Mouse (Mus musculus) heart, embryonic 12.5 days (tissue): ENCODE measurements around the gene Smchd1. TPM values are rescaled to one million over a fixed set of nuclear protein-coding genes. Genes with fewer than 3 reads are reported as not detected.
"Not testable (repeated sequence)": the region's sequence is repeated elsewhere in the genome, so short reads cannot be mapped to it uniquely, and the experiment has no call there.

Source experiments
- ATAC-seq: fragments of 200-750 bp; cut with Nextera tagmentation; 2 replicates; pipeline ENCODE4 v1.8.0; 2017; ENCODE audit warnings: moderate TSS enrichment, moderate library complexity; ENCODE audit not compliant: insufficient number of reproducible peaks, low FRiP score
- H3K27ac ChIP-seq: fragments of 300-500 bp; sonication (generic); 2 replicates; pipeline ENCODE4 v1.5.1; 2016; ENCODE audit warnings: mild to moderate bottlenecking, moderate library complexity; ENCODE audit not compliant: poor library complexity, severe bottlenecking
- H3K27me3 ChIP-seq: fragments of 300-500 bp; sonication (generic); replicated peaks from 2 replicates; pipeline ENCODE4 v1.6.1; 2016; ENCODE audit warnings: mild to moderate bottlenecking, moderate library complexity
- H3K36me3 ChIP-seq: fragments of 300-500 bp; sonication (generic); 2 replicates; pipeline ENCODE4 v1.6.1; 2016; ENCODE audit warnings: mild to moderate bottlenecking, moderate library complexity
- H3K4me1 ChIP-seq: fragments of 300-500 bp; sonication (generic); replicated peaks from 2 replicates; pipeline ENCODE4 v1.6.1; 2016; ENCODE audit warnings: mild to moderate bottlenecking
- H3K4me2 ChIP-seq: fragments of 300-500 bp; sonication (generic); 2 replicates; pipeline ENCODE4 v1.6.1; 2016; ENCODE audit warnings: mild to moderate bottlenecking, moderate library complexity
- H3K4me3 ChIP-seq: fragments of 300-500 bp; sonication (generic); 2 replicates; pipeline ENCODE4 v1.5.1; 2016; ENCODE audit warnings: mild to moderate bottlenecking
- H3K9ac ChIP-seq: fragments of 300-500 bp; sonication (generic); 2 replicates; pipeline ENCODE4 v1.6.1; 2016; ENCODE audit warnings: mild to moderate bottlenecking, moderate library complexity
- H3K9me3 ChIP-seq: fragments of 300-500 bp; sonication (generic); replicated peaks from 2 replicates; pipeline ENCODE4 v1.6.1; 2016; ENCODE audit warnings: mild to moderate bottlenecking, moderate library complexity
- WGBS: fragments of 180-500 bp; shearing (Covaris S2); methylation state at CpG from one replicate; pipeline ENCODE4 v1.1.7; 2016; 5-methylcytosine and 5-hydroxymethylcytosine counted together
- polyA plus RNA-seq: library from polyadenylated mRNA; unstranded; fragments of >200 nt; fragmentation: Nextera tagmentation; extraction: Ambion mirVana; gene quantifications from 2 replicates; pipeline ENCODE4 v1.2.1, GENCODE M21; 2016

The Smchd1 gene
- polyA plus RNA-seq, 1 experiment from 2014 or later = 46.0 TPM

DNA sequence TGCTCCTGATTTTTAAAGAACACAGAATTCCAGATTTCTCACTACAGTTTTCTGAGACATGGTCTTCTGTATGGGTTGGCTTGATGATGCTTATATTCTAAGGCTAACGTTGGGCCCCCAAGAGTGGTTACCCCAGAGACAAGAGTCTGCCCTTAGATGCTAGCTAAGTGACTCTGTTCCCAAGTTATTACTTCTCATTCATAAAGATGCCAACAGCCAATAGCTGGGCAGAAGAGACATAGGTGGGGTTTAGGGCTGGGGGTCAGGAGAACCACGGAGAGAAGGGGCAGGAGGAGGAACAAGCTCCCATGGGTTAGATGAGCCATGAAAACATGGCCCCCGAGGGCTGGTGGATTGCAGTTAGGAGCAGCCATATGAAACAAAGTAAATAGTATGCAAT lies 133.1 kb downstream of the Smchd1 start:
- Histone ChIP-seq H3K9me3 (no peaks in the 10 kb centered on the region), H3K4me3 (no peak overlapping the region), H3K9ac (no peak overlapping the region), H3K27me3 (no peaks in the 10 kb centered on the region), H3K4me1 (no peaks in the 10 kb centered on the region), H3K4me2 (no peak overlapping the region), H3K27ac (no peak overlapping the region), H3K36me3 (peaks cover 38% of the 10 kb centered on the region)
- WGBS = 93% methylated on average over 3 of the region's 3 CpGs
- ATAC-seq = no peak

DNA sequence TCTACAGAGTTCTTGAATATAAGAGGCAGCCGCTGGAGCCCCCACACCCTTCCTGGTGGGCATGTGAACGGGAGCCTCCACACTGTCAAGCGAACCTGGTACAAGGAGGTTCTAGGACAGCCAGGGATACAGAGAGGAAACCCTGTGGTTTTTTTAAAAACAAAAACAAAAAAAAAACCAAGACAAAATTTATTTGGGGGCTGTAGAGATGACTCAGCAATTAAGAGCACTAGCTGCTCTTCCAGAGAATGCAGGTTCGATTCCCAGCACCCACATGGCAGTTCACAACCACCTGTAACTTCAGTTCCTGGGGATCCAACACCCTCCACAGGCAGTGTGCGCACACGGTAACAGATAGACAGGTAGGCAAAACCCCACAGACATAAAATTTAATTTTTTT lies 136.5 kb downstream of the Smchd1 start:
- WGBS = 92% methylated on average over 6 of the region's 6 CpGs
- no peak for ATAC-seq
- no peak overlapping the region for H3K27ac ChIP-seq

GRCm38 (mm10) chr17:71337546-71337945 lies 137.6 kb downstream of the Smchd1 start:
- Histone ChIP-seq H3K9ac (no peak overlapping the region), H3K4me1 (no peaks in the 10 kb centered on the region; the same call in 1 of the 2 replicates), H3K4me3 (no peak overlapping the region), H3K36me3 (peaks cover 9% of the 10 kb centered on the region), H3K27ac (no peak overlapping the region), H3K4me2 (no peak overlapping the region), H3K9me3 (no peaks in the 10 kb centered on the region), H3K27me3 (no peaks in the 10 kb centered on the region)
- 88% methylated on average over 9 of the region's 9 CpGs for WGBS
- ATAC-seq = no peak

More for the DNA sequence above, 136.5 kb downstream of the Smchd1 start:
- no peaks in the 10 kb centered on the region for H3K4me1 ChIP-seq
- H3K4me2 ChIP-seq = no peak overlapping the region
- peaks cover 18% of the 10 kb centered on the region for H3K36me3 ChIP-seq
- H3K9me3 ChIP-seq = no peaks in the 10 kb centered on the region
- H3K9ac ChIP-seq = no peak overlapping the region
- H3K27me3 ChIP-seq = no peaks in the 10 kb centered on the region
- no peak overlapping the region for H3K4me3 ChIP-seq

GRCm38 (mm10) chr17:71336421-71336820 lies 138.7 kb downstream of the Smchd1 start:
- H3K27ac ChIP-seq = no peak overlapping the region
- no peak overlapping the region for H3K9ac ChIP-seq
- no peak overlapping the region for H3K4me3 ChIP-seq
- H3K36me3 ChIP-seq = 0 out of 2 replicates have a peak, but pooled peaks cover 3% of the 10 kb centered on the region
- peaks cover 5% of the 10 kb centered on the region for H3K4me1 ChIP-seq
- no peaks in the 10 kb centered on the region for H3K27me3 ChIP-seq
- no peak overlapping the region for H3K4me2 ChIP-seq
- 65% methylated on average over 8 of the region's 8 CpGs for WGBS
- no peak for ATAC-seq
- no peaks in the 10 kb centered on the region for H3K9me3 ChIP-seq

GRCm38 (mm10) chr17:71332298-71332697 lies 142.8 kb downstream of the Smchd1 start:
- H3K9ac ChIP-seq = peak overlapping the region; percentile 41; the same call in 1 of the 2 replicates
- H3K27ac ChIP-seq = no peak overlapping the region
- H3K36me3 ChIP-seq = no peaks in the 10 kb centered on the region
- H3K9me3 ChIP-seq = no peaks in the 10 kb centered on the region
- WGBS = 29% methylated on average over 15 of the region's 15 CpGs
- H3K4me2 ChIP-seq = peak overlapping the region; percentile 63
- peak overlapping the region; percentile 25 for H3K4me3 ChIP-seq
- no peaks in the 10 kb centered on the region for H3K27me3 ChIP-seq
- peaks cover 5% of the 10 kb centered on the region for H3K4me1 ChIP-seq
- ATAC-seq = no peak

- not testable (repeated sequence) for H3K9ac ChIP-seq, H3K27ac ChIP-seq, H3K4me3 ChIP-seq, H3K9me3 ChIP-seq, ATAC-seq, H3K4me1 ChIP-seq, H3K4me2 ChIP-seq, H3K36me3 ChIP-seq, H3K27me3 ChIP-seq
- WGBS = 83% methylated on average over 8 of the region's 8 CpGs
Observed at GRCm38 (mm10) chr17:71320731-71321130, 154.4 kb downstream of the Smchd1 start.

DNA sequence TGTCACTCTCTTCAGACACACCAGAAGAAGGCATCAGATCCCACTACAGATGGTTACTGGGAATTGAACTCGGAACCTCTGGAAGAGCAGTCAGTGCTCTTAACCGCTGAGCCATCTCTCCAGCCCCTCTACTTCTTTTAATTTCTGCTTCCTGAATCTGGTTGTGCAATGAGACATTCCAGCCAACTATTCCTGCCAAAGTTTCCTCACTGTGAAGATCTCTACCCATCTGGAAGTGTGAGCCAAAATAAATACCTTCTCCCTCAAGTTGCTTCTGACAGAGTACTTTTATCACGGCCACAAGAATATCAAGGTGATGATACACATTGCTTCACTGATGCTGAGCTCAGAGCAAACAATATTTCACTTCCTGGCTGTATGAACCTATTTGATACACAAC lies 155.8 kb downstream of the Smchd1 start:
- WGBS = 77% methylated on average over 3 of the region's 3 CpGs
- Histone ChIP-seq H3K27me3 (no peaks in the 10 kb centered on the region), H3K9ac (no peak overlapping the region), H3K4me2 (no peak overlapping the region), H3K4me1 (no peaks in the 10 kb centered on the region), H3K36me3 (no peaks in the 10 kb centered on the region), H3K9me3 (0 out of 2 replicates have a peak, but pooled peaks cover 2% of the 10 kb centered on the region), H3K27ac (no peak overlapping the region), H3K4me3 (no peak overlapping the region)
- ATAC-seq = no peak

- ATAC-seq = no peak
- Histone ChIP-seq H3K4me1 (no peaks in the 10 kb centered on the region), H3K4me3 (no peak overlapping the region), H3K27ac (no peak overlapping the region), H3K36me3 (no peaks in the 10 kb centered on the region), H3K9me3 (0 out of 2 replicates have a peak, but pooled peaks cover 2% of the 10 kb centered on the region), H3K27me3 (peaks cover 3% of the 10 kb centered on the region; the same call in 1 of the 2 replicates), H3K9ac (no peak overlapping the region), H3K4me2 (no peak overlapping the region)
- 92% methylated on average over 4 of the region's 4 CpGs for WGBS
Observed at GRCm38 (mm10) chr17:71317571-71317970, 157.6 kb downstream of the Smchd1 start.

GRCm38 (mm10) chr17:71314315-71314714 lies 160.8 kb downstream of the Smchd1 start:
- Histone ChIP-seq H3K9ac (no peak overlapping the region), H3K4me2 (no peak overlapping the region), H3K4me3 (no peak overlapping the region), H3K36me3 (no peaks in the 10 kb centered on the region), H3K4me1 (0 out of 2 replicates have a peak, but pooled peaks cover 8% of the 10 kb centered on the region), H3K27ac (no peak overlapping the region), H3K9me3 (no peaks in the 10 kb centered on the region), H3K27me3 (peaks cover 4% of the 10 kb centered on the region; the same call in 1 of the 2 replicates)
- WGBS = 65% methylated on average over 4 of the region's 4 CpGs
- no peak for ATAC-seq

DNA sequence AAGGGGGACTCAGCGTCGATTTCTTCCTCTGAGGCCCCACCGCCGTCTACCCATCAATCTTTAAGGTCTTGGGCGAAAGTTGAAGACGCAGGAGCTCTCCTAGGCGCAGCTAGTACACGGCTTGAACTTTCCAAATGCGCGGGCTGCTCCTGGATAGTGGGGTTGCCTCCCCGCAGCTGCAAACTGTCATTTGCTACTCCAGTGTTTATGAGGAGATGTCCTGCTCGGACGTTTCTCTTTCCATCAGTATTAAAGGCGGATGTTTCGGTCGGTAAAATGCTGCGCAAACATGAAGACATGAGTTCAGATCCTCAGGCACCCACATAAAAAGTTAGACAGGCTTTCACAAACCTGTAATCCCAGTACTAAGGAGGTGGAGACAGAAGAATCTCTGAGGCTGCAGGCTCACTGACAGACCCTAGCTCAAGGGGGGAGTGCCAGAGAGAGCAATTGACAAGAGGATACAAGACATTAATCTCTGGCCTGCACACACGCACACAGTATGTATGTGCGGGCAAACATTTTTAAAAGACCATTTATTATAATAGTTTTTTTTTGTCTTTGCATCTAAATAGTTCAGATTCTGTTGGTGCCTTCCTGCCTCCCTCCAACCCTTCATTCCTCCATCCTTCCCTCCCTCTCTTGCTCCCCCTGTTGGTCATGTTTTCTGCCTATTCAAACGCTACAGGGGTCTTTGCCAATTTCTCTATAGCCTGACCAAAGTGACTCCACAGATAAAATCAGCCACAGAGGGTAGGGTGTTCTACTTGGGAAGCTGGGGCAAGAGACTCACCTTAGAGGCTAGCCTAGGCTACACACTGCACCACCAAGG lies 163.6 kb downstream of the Smchd1 start, which contains the start of gene Emilin2:
Gene Emilin2 (minus strand): TSS at position 639 of the 832 bp plus-strand sequence.
- peaks cover 12% of the 10 kb centered on the region; the same call in 1 of the 2 replicates for H3K27me3 ChIP-seq
- H3K27ac ChIP-seq = peak within 1 kb of the TSS; percentile 61; the same call in 1 of the 2 replicates
- H3K36me3 ChIP-seq = no peaks in the 10 kb centered on the region
- H3K9ac ChIP-seq = peak within 1 kb of the TSS; percentile 83
- H3K4me2 ChIP-seq = peak within 1 kb of the TSS; percentile 97
- 10% methylated on average over 20 of the region's 20 CpGs for WGBS
- H3K9me3 ChIP-seq = no peaks in the 10 kb centered on the region
- H3K4me3 ChIP-seq = peak within 1 kb of the TSS; percentile 78
- peaks cover 27% of the 10 kb centered on the region for H3K4me1 ChIP-seq
- ATAC-seq = no peak

DNA sequence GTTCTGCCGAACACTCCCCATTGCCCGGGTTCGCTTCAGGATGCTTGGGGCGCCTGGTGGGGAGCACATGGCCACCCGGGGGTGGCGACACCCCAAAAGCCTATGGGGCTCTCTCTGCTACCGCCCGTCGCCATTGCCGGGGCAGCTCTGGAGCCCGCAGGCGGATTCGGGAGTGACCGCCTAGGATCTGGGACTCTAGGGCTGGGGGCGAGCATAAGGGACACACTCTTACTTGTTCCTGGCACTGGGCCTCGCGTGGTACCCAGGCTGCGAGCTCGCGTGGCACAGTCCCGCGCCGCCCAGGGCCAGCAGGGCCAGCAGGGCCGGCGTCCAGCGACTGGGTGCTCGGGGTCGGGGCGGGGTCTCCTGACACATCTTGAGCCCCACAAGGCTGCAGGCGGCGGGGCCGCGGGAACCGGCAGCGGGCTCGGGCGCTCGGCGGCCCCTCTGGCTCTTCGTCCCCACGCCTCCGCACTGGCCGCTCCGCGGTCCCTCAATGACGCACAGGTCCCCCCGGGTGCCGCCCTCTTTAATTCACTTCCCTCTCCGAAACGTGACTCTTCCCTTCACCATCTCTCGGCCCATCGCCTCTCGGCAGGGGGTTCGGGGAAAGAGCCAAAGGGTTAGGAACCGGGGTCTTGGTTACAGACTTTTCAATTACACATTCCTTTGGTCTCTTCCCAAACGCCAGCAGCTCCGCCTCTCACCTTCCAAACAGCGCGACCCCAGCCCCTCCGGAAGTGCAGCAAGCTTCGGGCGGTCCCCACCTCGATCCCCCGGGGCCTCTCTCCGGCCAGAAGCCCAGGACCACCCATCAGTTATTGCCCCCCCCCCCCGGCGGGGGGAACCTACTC lies 164.4 kb downstream of the Smchd1 start:
- H3K9me3 ChIP-seq = no peaks in the 10 kb centered on the region
- H3K27ac ChIP-seq = peak overlapping the region; percentile 61
- peak overlapping the region; percentile 78 for H3K4me3 ChIP-seq
- H3K36me3 ChIP-seq = no peaks in the 10 kb centered on the region
- peaks cover 12% of the 10 kb centered on the region; the same call in 1 of the 2 replicates for H3K27me3 ChIP-seq
- ATAC-seq = peak; percentile 57
- peak overlapping the region; percentile 83 for H3K9ac ChIP-seq
- peaks cover 35% of the 10 kb centered on the region for H3K4me1 ChIP-seq
- peak overlapping the region; percentile 97 for H3K4me2 ChIP-seq
- under 1% methylated on average over 67 of the region's 67 CpGs for WGBS
